Mouse (Mus musculus) MEL (cell line): ENCODE data around the gene Psd. TPM values are rescaled to one million over a fixed set of nuclear protein-coding genes. Genes with fewer than 3 reads are reported as not detected.

Source experiments
- DNase-seq: peaks from one replicate; pipeline ENCODE4 v3.0.0; 2011; ENCODE audit warnings: low read depth, low spot score
- H3K27ac ChIP-seq: 2 replicates; pipeline ENCODE4 v1.5.1; 2012; ENCODE audit warnings: low read depth, mild to moderate bottlenecking, control low read depth, low read length, moderate library complexity; ENCODE audit not compliant: control insufficient read depth
- H3K27me3 ChIP-seq, 2 experiments: fragments of 150-350 bp in 1 of 2; sonication (generic) in 1 of 2; 2 replicates each; pipeline ENCODE4 v1.6.1; 2012; ENCODE audit warnings: low read length in 2 of 2, mild to moderate bottlenecking in 2 of 2, improper control_type of control experiment in 1 of 2, moderate library complexity in 1 of 2; ENCODE audit not compliant: insufficient read depth in 2 of 2, control insufficient read depth in 1 of 2
- H3K36me3 ChIP-seq, 2 experiments: 2 replicates each; pipeline ENCODE4 v1.6.1; 2012 to 2014; ENCODE audit warnings: low read length in 2 of 2, improper control_type of control experiment in 1 of 2, inconsistent platforms in 1 of 2, mild to moderate bottlenecking in 1 of 2; ENCODE audit not compliant: insufficient read depth in 2 of 2, control insufficient read depth in 1 of 2
- H3K4me1 ChIP-seq, 2 experiments: fragments of 150-350 bp in 1 of 2; sonication (generic) in 1 of 2; 2 replicates each; pipeline ENCODE4 v1.6.1; 2012; ENCODE audit warnings: low read length in 2 of 2, improper control_type of control experiment in 1 of 2, mild to moderate bottlenecking in 1 of 2; ENCODE audit not compliant: insufficient read depth in 2 of 2, control insufficient read depth in 1 of 2
- H3K4me3 ChIP-seq, 2 experiments: fragments of 150-350 bp in 1 of 2; sonication (generic) in 1 of 2; 2 replicates each; pipeline ENCODE4 v1.5.1; 2012; ENCODE audit warnings: low read depth in 2 of 2, low read length in 2 of 2, mild to moderate bottlenecking in 2 of 2, moderate library complexity in 2 of 2, control low read depth in 1 of 2, improper control_type of control experiment in 1 of 2; ENCODE audit not compliant: control insufficient read depth in 1 of 2, insufficient read depth in 1 of 2
- H3K79me2 ChIP-seq: 2 replicates; pipeline ENCODE4 v1.6.1; 2012; ENCODE audit warnings: mild to moderate bottlenecking, low read length, moderate library complexity; ENCODE audit not compliant: control insufficient read depth, poor library complexity, insufficient read depth
- H3K9ac ChIP-seq: 2 replicates; pipeline ENCODE4 v1.6.1; 2012; ENCODE audit warnings: low read depth, mild to moderate bottlenecking, control low read depth, low read length, moderate library complexity; ENCODE audit not compliant: control insufficient read depth, poor library complexity, severe bottlenecking
- H3K9me3 ChIP-seq: fragments of 150-350 bp; sonication (generic); replicated peaks from 2 replicates; pipeline ENCODE4 v1.6.1; 2012; ENCODE audit warnings: mild to moderate bottlenecking, low read length, improper control_type of control experiment, moderate library complexity; ENCODE audit not compliant: insufficient read depth
- BHLHE40 ChIP-seq: IDR thresholded peaks from 2 replicates; pipeline ENCODE4 v1.6.1; 2012; ENCODE audit warnings: low read depth, mild to moderate bottlenecking, inconsistent platforms, low read length, improper control_type of control experiment, borderline replicate concordance
- EP300 ChIP-seq, 2 experiments: IDR thresholded peaks; 2 replicates each; pipeline ENCODE4 v1.6.1; 2011; ENCODE audit warnings: improper control_type of control experiment in 2 of 2, low read length in 2 of 2, low read depth in 1 of 2, mild to moderate bottlenecking in 1 of 2
- JUND ChIP-seq: IDR thresholded peaks from 2 replicates; pipeline ENCODE4 v1.6.1; 2011; ENCODE audit warnings: low read depth, mild to moderate bottlenecking, improper control_type of control experiment, low read length
- MAX ChIP-seq: IDR thresholded peaks from 2 replicates; pipeline ENCODE4 v1.6.1; 2011; ENCODE audit warnings: low read length, improper control_type of control experiment
- MAZ ChIP-seq: IDR thresholded peaks from 2 replicates; pipeline ENCODE4 v1.6.1; 2012; ENCODE audit warnings: low read depth, mild to moderate bottlenecking, inconsistent platforms, low read length, improper control_type of control experiment
- MYB ChIP-seq: IDR thresholded peaks from 2 replicates; pipeline ENCODE4 v1.6.1; 2011; ENCODE audit warnings: mild to moderate bottlenecking, low read depth, low read length, improper control_type of control experiment
- NELFE ChIP-seq: IDR thresholded peaks from 2 replicates; pipeline ENCODE4 v1.6.1; 2011; ENCODE audit warnings: low read depth, low read length, improper control_type of control experiment
- NRF1 ChIP-seq: IDR thresholded peaks from 2 replicates; pipeline ENCODE4 v1.6.1; 2014; ENCODE audit warnings: low read depth, mild to moderate bottlenecking, inconsistent platforms, low read length, improper control_type of control experiment, moderate library complexity; ENCODE audit not compliant: poor library complexity, insufficient read depth, severe bottlenecking
- POLR2AphosphoS5 ChIP-seq: IDR thresholded peaks from 2 replicates; pipeline ENCODE4 v1.6.1; 2012; ENCODE audit warnings: low read depth, borderline replicate concordance, mild to moderate bottlenecking, inconsistent platforms, low read length, moderate library complexity, mixed read lengths
- SIN3A ChIP-seq: IDR thresholded peaks from 2 replicates; pipeline ENCODE4 v1.6.1; 2012; ENCODE audit warnings: low read length, improper control_type of control experiment, inconsistent platforms
- SMC3 ChIP-seq: IDR thresholded peaks from 2 replicates; pipeline ENCODE4 v1.6.1; 2011; ENCODE audit warnings: low read depth, low read length, improper control_type of control experiment
- USF1 ChIP-seq: IDR thresholded peaks from 2 replicates; pipeline ENCODE4 v1.6.1; 2014; ENCODE audit warnings: low read depth, mild to moderate bottlenecking, inconsistent platforms, low read length, improper control_type of control experiment, moderate library complexity
- ZMIZ1 ChIP-seq: IDR thresholded peaks from 2 replicates; pipeline ENCODE4 v1.6.1; 2012; ENCODE audit warnings: low read depth, mild to moderate bottlenecking, inconsistent platforms, low read length, improper control_type of control experiment, moderate library complexity
- polyA plus RNA-seq, 2 experiments: library from polyadenylated mRNA; stranded (reverse) in 1 of 2; unstranded in 1 of 2; fragments of >175 nt in 1 of 2; fragments of >200 nt in 1 of 2; gene quantifications; 2 replicates each; pipeline versions ENCODE4 v1.2.1 to v1.2.4; 2012; ENCODE audit warnings: low replicate concordance in 2 of 2, low read depth in 1 of 2; ENCODE audit not compliant: insufficient read length in 2 of 2, insufficient read depth in 1 of 2, missing spikeins in 1 of 2
- total RNA-seq: library from RNA; depleted of rRNA; stranded (reverse); fragments of 300-350 nt; gene quantifications from 2 replicates; pipeline ENCODE4 v1.2.3, GENCODE M21; 2012

The Psd gene
- total and polyA plus RNA-seq, 3 experiments: 4.5 to 17.2 TPM; not detected in 1

GRCm38 (mm10) chr19:46306751-46307289 lies 20.1 kb downstream of the Psd start:
- H3K9ac ChIP-seq: no peak overlapping the region
- no peak overlapping the region for H3K4me3 ChIP-seq
- H3K36me3 ChIP-seq: peaks cover 0 to 13% of the 10 kb centered on the region in 2 experiments; a peak in 2 of 4 replicates
- no peak overlapping the region for H3K27ac ChIP-seq
- no peaks in the 10 kb centered on the region for H3K27me3 ChIP-seq
- no peaks in the 10 kb centered on the region for H3K9me3 ChIP-seq
- H3K79me2 ChIP-seq: peaks cover 3% of the 10 kb centered on the region; the same call in 1 of the 2 replicates
- peaks cover 6 to 18% of the 10 kb centered on the region in 2 experiments for H3K4me1 ChIP-seq
- DNase-seq: no peak
- TF ChIP-seq USF1 (no peak), JUND (no peak), NRF1 (no peak), NELFE (no peak), EP300 (IDR thresholded peaks at IDR 0.05; ENCODE audit: low read depth in 1 of 2, low read length in 2 of 2) (no peak), MAZ (no peak), POLR2AphosphoS5 (no peak), ZMIZ1 (no peak)

DNA sequence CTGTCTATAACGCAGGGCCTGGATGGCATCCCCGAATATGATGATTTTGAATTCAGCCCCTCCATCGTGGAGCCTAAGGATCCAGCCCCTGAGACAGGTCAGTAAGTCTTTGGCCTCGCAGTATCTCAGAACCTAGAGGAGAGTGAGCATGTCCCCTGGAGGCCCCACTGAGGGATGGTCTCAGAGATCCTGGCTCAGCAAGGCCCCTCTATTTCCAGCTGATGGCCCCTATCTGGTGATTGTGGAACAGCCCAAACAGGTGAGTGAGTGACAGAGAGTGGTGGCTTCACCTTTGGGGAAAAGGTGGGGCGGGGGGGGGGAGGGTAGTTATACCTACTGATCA lies 20.7 kb downstream of the Psd start:
- DNase-seq: no peak
- TF ChIP-seq SMC3: 0 out of 2 replicates have a peak, but pooled peaks have one; percentile 0
- no peak for TF ChIP-seq MYB
- no peak for TF ChIP-seq MAX
- TF ChIP-seq BHLHE40: no peak
- no peak for TF ChIP-seq SIN3A
- TF ChIP-seq MAZ: 0 out of 2 replicates have a peak, but pooled peaks have one; percentile 17
- H3K36me3 ChIP-seq: peaks cover 0 to 14% of the 10 kb centered on the region in 2 experiments; a peak in 2 of 4 replicates
- no peaks in the 10 kb centered on the region for H3K27me3 ChIP-seq
- peak overlapping the region; percentile 77 to 82 for H3K4me3 ChIP-seq
- peaks cover 3% of the 10 kb centered on the region; the same call in 1 of the 2 replicates for H3K79me2 ChIP-seq
- peak overlapping the region; percentile 70 for H3K27ac ChIP-seq
- peaks cover 6 to 20% of the 10 kb centered on the region in 2 experiments for H3K4me1 ChIP-seq
- H3K9ac ChIP-seq: peak overlapping the region; percentile 92
- H3K9me3 ChIP-seq: no peaks in the 10 kb centered on the region
